Mouse (Mus musculus): ENCODE results near the gene Bri3.
"Not testable (repeated sequence)": the region's sequence is repeated elsewhere in the genome, so short reads cannot be mapped to it uniquely, and the experiment has no call there.

The Bri3 gene

GRCm38 (mm10) chr5:144364680-144365357 lies 120.6 kb downstream of the Bri3 start:
- DNase-seq = no peak

GRCm38 (mm10) chr5:144366551-144366950 lies 122.3 kb downstream of the Bri3 start:
- DNase-seq = not testable (repeated sequence)

DNA sequence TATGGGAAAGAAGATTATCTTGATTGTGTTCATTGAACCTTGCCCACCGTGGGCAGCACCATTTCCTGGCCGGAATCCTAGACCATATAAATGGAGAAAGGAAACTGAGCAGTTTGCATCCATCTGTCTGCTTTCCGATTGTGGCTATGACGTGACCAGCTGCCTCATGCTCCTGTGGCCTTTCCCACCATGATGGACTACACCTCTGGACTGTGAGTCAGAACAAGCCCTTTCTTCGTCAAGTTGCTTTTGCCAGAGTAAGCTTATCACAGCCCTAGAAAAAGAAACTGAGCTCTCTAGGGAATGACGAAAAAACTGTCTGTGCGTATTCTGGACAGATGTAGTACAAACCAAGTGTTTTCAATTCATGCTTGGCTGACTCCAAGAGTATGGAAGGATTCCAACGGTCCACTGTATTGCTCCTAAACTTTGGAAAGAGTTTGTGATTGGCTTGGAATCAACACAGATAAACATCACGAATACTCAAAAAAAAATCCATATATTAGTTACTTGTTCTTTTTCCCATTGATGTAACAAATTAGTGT lies 124.5 kb downstream of the Bri3 start:
- no peak for DNase-seq

DNA sequence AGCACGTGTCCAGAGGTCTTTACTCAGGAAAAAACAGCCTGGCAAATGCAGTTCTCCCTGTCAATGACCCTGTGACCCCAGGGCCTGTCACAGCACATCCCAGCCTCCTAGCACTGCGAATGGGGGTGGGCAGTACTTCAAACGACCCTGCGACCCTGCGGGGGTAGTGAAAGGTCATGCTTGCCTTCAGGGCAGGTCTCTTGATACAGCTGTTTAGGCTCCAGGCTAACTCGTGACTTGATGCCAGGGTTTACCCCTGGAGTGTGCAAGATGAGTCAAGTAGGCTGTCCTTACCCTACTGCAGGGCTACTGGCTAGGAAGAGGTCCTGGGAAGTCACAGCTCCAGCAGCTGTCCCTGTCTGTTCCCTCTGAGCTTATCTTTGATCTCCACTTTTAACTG lies 126.7 kb downstream of the Bri3 start:
- DNase-seq = no peak

- DNase-seq = no peak
Observed at GRCm38 (mm10) chr5:144372177-144372576, 127.9 kb downstream of the Bri3 start.

DNA sequence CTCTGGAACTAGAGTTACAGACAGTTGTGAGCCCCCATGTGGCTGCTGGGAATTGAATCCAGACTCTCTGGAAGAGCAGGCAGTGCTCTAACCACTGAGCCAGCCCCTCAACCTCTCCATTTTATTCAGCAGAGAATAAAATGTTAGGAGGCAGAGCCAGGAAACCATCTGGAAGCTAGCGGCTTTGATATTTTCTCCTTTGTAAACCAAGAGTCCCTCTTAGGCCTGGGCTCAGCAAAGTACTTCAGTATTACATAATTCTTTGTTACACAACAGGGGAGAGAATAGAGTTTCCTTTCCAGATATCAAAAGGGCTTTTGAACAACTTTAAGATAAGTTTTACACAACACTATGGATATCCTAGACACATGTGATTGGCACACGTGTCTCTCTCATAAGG lies 128.6 kb downstream of the Bri3 start:
- DNase-seq = no peak

- DNase-seq = no peak
Observed at GRCm38 (mm10) chr5:144379431-144379830, 135.2 kb downstream of the Bri3 start.

DNA sequence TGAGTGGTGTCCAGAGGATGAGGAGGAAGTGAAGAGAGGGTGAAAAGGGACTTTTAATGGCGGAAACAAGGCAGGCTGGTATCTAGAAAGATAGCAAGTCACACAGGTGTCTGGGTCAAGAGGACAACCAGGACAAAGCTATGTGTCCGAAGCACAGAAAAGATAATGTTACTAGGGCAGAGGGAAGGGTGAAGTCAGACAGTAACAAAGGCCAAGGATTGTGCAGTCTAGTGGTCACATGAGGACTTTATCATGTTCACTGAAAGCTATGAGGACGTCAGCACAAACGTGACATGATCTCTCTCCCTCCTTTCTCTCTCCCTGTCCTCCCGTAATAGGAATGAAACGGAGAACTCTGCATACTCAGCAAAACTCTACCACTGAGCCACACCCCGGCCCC lies 136.5 kb downstream of the Bri3 start:
- DNase-seq = no peak

GRCm38 (mm10) chr5:144381782-144382181 lies 137.5 kb downstream of the Bri3 start:
- DNase-seq = peak; percentile 17

DNA sequence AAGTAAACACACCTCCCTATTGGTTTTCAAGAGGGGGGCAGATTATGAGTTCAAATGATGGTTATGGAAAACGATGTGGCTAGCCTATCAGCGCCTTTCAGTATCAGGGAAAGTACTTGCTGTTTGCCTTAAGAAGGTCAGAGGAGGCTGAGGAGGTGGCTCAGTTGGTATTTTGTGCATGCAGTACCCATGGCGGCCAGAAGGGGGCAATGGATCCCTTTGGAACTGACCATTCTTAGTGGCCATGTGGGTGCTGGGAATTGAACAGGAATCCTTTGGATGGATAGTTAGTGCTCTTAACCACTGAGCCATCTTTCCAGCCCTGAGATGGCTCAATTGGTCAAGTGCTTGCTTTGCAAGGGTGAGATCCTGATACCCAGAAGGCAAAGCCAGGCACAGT lies 139.7 kb downstream of the Bri3 start:
- peak; percentile 31 for DNase-seq

DNA sequence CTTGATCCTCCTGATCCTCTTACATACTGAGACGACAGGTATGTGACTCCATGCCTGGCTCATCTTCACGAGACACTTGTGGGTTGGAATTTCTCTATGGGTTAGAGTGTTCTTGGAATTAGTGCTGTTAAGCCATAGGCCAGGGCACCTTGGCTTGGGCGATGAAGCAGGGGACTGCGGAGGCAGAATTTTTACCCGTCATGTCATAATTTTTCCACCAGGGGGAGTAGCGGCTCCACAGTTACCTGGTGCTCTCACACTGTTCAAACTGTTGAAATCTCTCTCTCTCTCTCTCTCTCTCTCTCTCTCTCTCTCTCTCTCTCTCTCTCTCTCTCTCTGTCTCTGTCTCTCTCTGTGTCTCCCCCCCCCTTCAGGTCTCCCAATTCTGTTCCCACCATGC lies 143.6 kb downstream of the Bri3 start:
- DNase-seq = peak; percentile 45

DNA sequence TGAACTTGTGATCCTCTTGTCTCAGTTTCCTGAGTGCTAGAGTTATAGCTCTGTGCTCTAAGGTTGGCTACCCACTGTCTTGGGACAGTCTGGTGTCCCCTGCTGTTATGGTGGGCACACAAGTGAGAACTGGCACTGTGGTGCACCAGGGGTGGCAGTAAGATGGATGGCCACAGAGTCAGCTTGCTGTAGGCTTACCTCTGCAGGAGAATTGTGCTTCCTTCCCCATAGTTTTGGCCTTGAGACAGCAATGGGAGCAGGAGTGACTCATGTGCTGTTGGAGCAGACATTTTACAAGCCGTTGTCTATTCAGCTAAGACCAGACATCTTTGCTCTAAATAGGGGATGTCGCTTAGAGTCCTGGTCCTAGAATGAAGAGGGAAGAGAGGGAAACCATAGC lies 149.9 kb downstream of the Bri3 start:
- DNase-seq = no peak

DNA sequence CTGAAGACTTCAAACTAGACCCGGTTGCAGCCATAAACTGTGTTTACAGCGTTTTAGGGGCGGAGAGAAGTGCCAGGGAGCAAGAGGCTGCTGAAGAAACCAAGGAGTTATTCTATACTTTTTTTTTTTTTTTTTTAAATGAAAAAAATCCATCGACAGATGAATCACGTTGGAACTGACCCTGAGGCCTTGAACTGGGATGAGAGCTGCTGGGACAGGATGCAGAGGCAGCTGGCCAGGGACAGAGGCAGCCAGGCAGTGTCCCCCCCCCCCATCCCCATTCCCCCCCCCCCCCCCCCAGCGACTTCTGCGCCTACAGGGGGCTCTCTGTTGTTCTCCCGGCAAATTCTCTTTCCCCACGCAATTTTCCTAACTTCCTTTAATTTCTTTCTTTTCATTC lies 153.3 kb downstream of the Bri3 start:
- no peak for DNase-seq

- no peak for DNase-seq
Observed at GRCm38 (mm10) chr5:144400821-144401220, 156.6 kb downstream of the Bri3 start.

DNA sequence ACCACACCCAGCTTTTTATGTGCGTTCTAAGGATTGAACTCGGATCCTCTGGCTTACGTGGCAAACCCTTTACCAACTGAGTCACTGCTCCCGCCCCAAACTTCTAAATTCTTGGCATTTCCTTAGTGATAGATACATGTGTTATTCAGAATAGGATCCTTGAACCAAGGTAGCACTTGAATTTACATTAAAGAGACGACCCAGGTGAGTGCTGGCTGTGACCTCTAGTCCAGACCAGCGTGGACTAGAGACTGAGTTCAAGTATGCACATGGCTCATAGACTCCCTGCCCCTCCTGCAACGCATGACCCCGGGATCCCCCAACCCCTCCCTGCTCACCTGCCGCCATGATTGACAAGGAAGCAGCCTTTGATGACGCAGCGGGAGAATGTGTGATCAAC lies 162.0 kb downstream of the Bri3 start:
- DNase-seq = no peak

DNA sequence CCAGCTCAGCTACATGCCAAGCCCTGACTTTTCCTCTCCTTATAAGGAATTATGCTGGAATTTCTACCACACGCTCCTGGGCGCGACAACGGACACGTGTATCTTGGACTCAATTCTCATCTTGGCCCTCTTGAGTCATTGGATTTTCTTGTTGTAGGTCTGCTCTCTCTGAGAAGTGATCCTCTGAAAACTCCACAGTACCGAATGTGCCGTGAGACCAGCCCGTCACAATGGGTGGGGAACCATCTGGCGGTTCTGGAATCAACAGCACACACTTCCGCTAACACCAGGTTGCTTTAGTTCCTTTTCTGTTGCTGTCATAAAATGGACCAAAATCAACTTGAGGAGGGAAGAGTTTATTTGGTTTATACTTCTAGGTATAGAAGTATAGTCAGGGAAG lies 166.4 kb downstream of the Bri3 start:
- no peak for DNase-seq

DNA sequence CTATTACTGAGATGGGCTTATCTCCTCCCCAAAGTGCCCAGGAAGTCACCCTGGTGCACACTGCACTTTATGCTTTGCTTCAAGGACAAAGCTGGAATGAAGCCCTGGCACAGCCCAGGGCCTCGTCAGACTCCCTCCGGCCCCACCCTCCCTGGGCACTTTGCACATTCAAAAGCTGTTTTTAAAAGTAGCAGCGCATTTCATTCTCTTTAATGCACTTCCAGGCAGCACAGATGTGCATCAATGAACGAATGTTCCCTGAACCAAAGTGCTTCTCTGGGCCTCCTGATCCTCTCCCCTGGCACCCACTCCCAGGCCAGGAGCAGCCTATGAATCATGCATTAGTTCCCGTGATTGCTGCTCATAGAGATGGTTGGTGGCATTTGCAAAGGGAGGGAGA lies 167.5 kb downstream of the Bri3 start:
- no peak for DNase-seq

DNA sequence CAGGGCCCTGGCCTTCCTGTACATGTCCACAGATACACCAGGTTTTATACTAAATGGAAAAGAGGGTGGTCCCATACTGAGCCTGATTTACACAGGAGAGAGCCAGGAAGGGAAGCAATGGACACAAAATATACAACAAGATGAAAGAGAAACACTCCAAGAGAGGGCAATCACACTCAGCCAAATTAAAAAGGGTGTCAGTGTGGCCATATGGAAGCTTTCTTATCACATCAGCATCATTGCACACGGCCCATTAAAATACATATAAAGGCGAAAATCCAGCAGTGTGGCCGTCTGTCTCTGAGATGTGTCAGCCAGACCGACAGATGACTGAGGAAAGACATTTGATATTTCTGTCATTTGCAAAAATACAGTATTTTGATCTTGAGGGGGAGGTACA lies 168.5 kb downstream of the Bri3 start:
- no peak for DNase-seq

GRCm38 (mm10) chr5:144418456-144418855 lies 174.2 kb downstream of the Bri3 start:
- no peak for DNase-seq

- no peak for DNase-seq
Observed at GRCm38 (mm10) chr5:144420001-144420400, 175.8 kb downstream of the Bri3 start.

DNA sequence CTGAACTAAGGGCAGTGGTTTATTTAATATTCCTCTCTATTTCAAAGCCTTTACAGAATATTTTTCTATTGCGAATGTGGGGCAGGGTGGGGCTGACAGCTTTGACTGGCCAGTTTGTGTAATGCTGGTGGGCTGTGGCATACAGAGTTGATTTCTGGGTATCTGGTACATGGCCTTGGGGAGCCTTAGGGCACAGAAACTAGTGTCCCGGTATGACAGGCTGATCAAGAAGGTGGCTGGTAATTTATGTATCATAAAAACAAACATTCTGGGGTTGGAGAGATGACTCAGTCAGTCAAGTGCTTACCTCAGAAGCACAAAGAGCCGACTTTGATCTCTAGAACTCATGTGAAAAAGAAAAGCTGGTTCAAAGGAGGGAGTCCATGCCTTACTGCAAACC lies 182.5 kb downstream of the Bri3 start:
- DNase-seq = no peak

DNA sequence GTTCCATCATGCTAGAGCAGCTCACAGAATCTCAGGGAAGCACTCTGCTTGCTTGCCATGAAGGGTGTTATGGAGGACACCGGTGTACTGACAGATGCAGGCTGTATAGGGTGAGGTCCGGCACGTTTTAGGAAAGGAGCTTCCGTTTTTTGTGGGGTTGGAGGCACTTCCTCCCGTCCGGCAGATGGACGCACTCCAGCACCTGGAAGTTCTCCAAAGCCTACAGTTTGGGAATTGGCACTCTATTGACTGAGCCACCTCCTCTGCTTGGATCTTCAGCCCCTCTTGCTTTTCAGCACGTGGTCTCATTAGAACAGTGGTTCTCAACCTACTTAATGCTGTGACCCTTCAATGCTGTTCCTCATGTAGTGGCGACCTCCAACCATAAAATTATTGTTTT lies 183.6 kb downstream of the Bri3 start:
- DNase-seq = no peak

DNA sequence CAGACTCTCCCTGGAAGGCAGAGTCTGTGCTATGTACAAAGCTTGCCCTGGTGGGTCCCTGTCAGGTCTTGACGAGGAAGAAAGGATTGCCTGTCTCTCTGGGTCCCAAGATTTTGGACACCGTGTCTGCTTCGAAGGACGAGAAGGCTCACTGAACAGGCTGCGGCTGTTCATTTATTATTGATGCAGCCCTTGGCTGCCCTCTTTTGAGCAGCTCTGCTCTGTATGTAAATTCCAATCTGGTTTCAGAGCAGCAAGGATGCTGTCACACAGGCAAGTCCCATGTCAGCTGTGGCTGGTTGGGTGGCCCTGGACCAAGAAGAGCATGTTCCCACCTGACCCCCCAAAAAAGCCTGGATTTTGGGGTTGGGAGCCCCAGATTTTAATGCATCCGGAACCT lies 187.2 kb downstream of the Bri3 start:
- DNase-seq = no peak

DNA sequence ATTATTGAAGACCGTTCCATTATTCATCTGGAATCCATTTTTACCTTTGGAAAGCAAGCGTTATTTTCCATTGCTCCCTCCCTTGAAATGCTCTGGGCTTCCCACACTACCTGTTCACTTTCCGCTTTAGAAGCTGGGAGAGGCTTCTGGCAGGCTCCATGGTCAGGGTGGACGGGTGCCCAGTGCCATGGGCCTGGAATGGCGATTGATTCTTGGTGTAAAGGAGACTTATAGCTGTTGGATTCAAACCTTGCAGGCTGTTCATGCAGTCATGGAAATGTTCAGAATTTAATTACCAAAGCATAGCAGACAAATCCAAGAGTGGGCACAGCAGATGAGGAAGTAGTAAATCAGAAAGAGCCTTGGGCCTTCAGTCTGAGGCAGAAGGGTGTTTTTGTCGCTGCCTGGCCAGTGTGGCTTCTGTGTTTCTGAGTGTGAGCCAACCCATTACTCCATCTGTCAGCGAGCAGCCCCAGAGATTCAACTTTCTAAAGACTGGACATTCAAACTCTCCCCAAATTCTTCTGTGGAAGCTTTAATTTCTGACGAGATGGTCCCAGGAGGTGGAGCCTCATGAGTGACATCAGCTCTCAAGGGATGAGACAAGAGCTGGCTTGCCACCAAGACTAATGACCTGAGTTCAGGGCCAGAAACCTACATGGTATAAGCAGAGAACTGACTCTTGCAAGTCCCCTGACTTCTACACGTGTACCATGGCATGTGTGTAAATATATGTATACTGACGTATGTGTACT lies 195.2 kb downstream of the Bri3 start:
- DNase-seq = no peak

Measured in thymus, postnatal 4 days (tissue).